Mouse (Mus musculus) bone marrow, adult 2 months (tissue): Measurements from ENCODE around the gene Cdh5.

Experiments
- CTCF ChIP-seq: fragments of 200-500 bp; IDR thresholded peaks from 2 replicates; pipeline ENCODE4 v1.5.1; 2011; ENCODE audit warnings: low read length, control low read depth; ENCODE audit not compliant: control insufficient read depth, insufficient read depth
- POLR2A ChIP-seq: fragments of 200-500 bp; IDR thresholded peaks from 2 replicates; pipeline ENCODE4 v1.6.1; 2011; ENCODE audit warnings: low read depth, mild to moderate bottlenecking, control low read depth, low read length, borderline replicate concordance; ENCODE audit not compliant: control insufficient read depth

GRCm38 (mm10) chr8:104136277-104136676 is 34.9 kb downstream of the Cdh5 start:
- TF ChIP-seq POLR2A (no peak), CTCF (no peak)
